Mouse (Mus musculus) urinary bladder, adult 2 months (tissue): ENCODE data around the gene Cym. TPM values are rescaled to one million over a fixed set of nuclear protein-coding genes. Genes with fewer than 3 reads are reported as not detected.

Experiments
- DNase-seq: peaks from one replicate; pipeline ENCODE4 v3.0.0; 2022; ENCODE audit warnings: low spot score
- polyA plus RNA-seq: library from polyadenylated mRNA; depleted of rRNA; stranded (reverse); fragments of >200 nt; gene quantifications from 2 replicates; pipeline ENCODE4 v1.2.3, GENCODE M21; 2012; rRNA removed

Cym gene
- polyA plus RNA-seq, 1 experiment = not detected

DNA sequence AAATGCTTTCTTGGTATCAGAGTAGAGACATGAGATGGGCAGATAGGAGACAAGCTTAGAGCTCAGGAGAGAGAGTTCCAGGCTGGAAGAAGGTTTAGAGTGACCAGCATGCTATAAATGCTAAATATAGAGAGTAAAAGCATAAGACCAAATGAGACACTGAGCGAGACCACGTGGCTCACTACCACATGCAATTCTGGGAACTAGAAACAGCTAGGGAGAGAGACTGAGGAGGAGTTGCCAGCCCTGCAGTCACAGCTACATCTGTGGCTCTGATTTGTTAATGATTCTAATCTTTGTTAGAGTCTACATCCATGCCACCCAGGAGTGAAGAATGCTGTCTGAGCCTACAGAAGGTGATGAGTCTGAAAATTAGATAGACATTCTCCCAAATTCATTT is 52.0 kb downstream of the Cym start:
- DNase-seq = no peak

DNA sequence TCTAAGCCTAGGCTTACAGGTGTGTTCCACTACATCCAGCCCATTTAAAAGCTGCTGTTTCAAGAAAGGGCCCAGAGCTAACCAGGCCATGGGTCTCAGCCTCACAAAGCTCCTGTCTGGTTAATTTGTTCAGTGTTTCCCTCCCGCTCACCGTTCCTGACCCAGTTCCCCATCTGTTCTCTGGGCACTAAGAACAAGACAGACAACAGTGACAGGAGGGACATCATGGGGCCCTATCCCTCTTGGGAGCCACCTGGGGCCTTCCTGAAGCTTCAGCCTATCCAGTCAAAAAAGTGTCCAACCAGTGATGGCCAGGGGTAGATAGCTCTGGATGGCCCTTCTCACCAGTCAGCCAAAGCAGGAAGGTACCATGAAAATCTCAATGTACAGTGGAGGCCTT is 58.8 kb downstream of the Cym start:
- DNase-seq = no peak

Other genes starting within 250 kb of the Cym start
- 0.18 and 0.19 TPM in 2 replicates for gene Kcna3, start 185.6 kb downstream of the Cym start, polyA plus RNA-seq
- 4.9 and 6.2 TPM in 2 replicates for gene Kcna2, start 120.6 kb downstream of the Cym start, polyA plus RNA-seq
- gene Kcna10, start 38.7 kb downstream of the Cym start, polyA plus RNA-seq = not detected in 2 replicates
- gene A630076J17Rik, start 8.9 kb upstream of the Cym start, polyA plus RNA-seq = not detected in 2 replicates
- gene Prok1, start 18.0 kb upstream of the Cym start, polyA plus RNA-seq = 0.03 and 0.04 TPM in 2 replicates
- 121 and 139 TPM in 2 replicates for gene Lamtor5, start 57.1 kb upstream of the Cym start, polyA plus RNA-seq
- gene Slc16a4, start 69.5 kb upstream of the Cym start, polyA plus RNA-seq = 1.0 and 1.3 TPM in 2 replicates
- 3.9 and 5.0 TPM in 2 replicates for gene Rbm15, start 111.9 kb upstream of the Cym start, polyA plus RNA-seq
- gene Kcnc4, start 237.8 kb upstream of the Cym start, polyA plus RNA-seq = 9.1 and 10.5 TPM in 2 replicates